Mouse (Mus musculus): ENCODE measurements around the gene Alox12b.

- TF ChIP-seq ZNF384 (IDR thresholded peaks at IDR 0.05; ENCODE audit: low read depth, low read length) (no peak), ZC3H11A (IDR thresholded peaks at IDR 0.05; ENCODE audit: borderline replicate concordance, low read depth, low read length) (no peak)
Measured at GRCm38 (mm10) chr11:69202469-69203230, 45.9 kb downstream of the Alox12b start.
